Mouse (Mus musculus) embryonic stem cell, embryonic (primary cell): ENCODE measurements around the gene Pot1a.

Experiments
- CTCF ChIA-PET, 4 experiments: fragments of 300-600 bp in 2 of 4; fragments of 350-600 bp in 2 of 4; sonication (Branson Sonifier 250); formaldehyde crosslinking; loops; one replicate each; lab custom pipeline; 2022; ENCODE audit warnings: inconsistent platforms in 2 of 4; lab: Charles Lee
- POLR2A ChIA-PET, 4 experiments: fragments of 300-600 bp in 2 of 4; fragments of 350-600 bp in 2 of 4; sonication (Branson Sonifier 250); formaldehyde crosslinking; loops; one replicate each; lab custom pipeline; 2022; ENCODE audit warnings: antibody characterized with exemption in 4 of 4, inconsistent platforms in 1 of 4; lab: Charles Lee

The Pot1a gene

GRCm38 (mm10) chr6:25808806-25809495 lies at the start of gene Pot1a:
Pot1a (minus strand) TSS chr6:25809246.
- POLR2A ChIA-PET: interaction anchor here in 3 of 4 experiments (0.6 to 2.4 kb wide), 18 partner anchors 8 to 759 kb away, joined by 3 to 15 read pairs (median 3); no protein-coding TSS in a partner anchor
- CTCF ChIA-PET: interaction anchor here in 1 of 4 experiments (0.9 kb wide), 1 partner anchor 9 kb away, joined by 3 read pairs; no protein-coding TSS in a partner anchor

DNA sequence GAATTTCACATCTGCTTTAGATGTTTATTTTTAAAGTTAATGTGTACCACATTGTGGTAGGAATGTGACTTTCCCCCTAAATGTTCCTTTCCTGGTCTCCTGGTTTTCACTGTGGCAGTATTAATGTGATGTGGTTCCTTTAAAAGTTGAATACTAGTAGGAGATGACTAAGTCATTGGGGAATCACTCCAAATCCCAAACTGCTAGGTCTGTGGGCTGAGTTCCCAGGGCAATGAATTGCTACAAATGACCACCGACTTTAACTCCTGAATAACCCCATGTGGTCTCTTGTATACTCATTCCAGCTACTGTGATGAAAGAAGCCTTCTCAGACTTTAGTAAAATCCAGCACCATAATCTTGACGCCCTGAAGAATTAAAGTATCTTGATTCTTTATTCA lies 27.2 kb upstream of the Pot1a start:
- POLR2A ChIA-PET: no interaction called here
- CTCF ChIA-PET: no interaction called here

GRCm38 (mm10) chr6:25806021-25806420 lies 3.0 kb downstream of the Pot1a start:
- ChIA-PET POLR2A (interaction anchor here in 1 of 4 experiments (0.5 kb wide), 1 partner anchor 33 kb away, joined by 3 read pairs; no protein-coding TSS in a partner anchor), CTCF (no interaction called here)

DNA sequence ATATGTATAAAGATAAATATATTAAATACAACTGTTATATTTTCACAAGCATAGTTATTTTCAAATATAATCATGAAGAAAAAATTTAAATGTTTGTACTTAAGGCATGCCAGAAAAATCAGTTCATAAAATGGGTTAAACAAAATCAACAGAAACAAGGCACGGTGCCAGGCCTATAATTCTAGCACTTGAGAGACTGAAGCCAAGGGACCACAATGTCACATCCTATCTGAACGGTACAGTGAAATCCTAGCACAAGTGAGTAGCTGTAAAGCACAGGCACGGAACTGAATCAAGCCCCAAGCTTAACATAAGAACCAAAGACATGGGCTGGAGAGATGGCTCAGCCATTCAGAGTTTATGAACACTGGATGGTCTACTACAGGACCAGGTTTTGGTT lies 6.8 kb downstream of the Pot1a start:
- POLR2A ChIA-PET: no interaction called here
- CTCF ChIA-PET: no interaction called here

GRCm38 (mm10) chr6:25801230-25801629 lies 7.8 kb downstream of the Pot1a start:
- CTCF ChIA-PET: interaction anchor here in 1 of 4 experiments (1.0 kb wide), 1 partner anchor 91 kb away, joined by 4 read pairs; no protein-coding TSS in a partner anchor

DNA sequence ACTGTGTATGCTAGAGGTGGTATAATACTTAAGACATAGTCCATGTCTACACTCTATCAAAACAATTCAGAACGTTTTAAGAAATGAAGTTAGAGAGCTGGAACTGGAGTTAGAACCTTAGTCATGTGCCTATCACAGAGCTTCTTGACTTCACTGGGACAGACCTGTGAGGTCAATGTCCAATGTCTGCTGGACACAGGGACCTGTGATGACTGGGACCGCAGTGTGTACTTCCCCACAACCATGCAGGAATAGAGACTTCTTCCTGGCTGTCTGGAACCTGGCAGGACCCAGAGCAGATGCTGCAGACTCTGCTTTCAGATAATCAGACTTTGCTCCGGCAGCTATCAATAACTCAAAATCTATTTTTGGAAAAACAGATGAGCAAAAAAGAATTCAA lies 40.8 kb downstream of the Pot1a start:
- ChIA-PET POLR2A (no interaction called here), CTCF (no interaction called here)

More at GRCm38 (mm10) chr6:25801230-25801629, 7.8 kb downstream of the Pot1a start:
- POLR2A ChIA-PET: interaction anchor here in 3 of 4 experiments (1.3 to 1.9 kb wide), 3 partner anchors 8 to 9 kb away, joined by 5 to 15 read pairs (median 10); partner anchors contain the start of gene Pot1a (in 2 of the 3)

- ChIA-PET POLR2A (interaction anchor here in 1 of 4 experiments (1.3 kb wide), 1 partner anchor 42 kb away, joined by 3 read pairs; the partner anchor contains the start of gene Pot1a), CTCF (no interaction called here)
Observed at GRCm38 (mm10) chr6:25767552-25767951, 41.5 kb downstream of the Pot1a start.

DNA sequence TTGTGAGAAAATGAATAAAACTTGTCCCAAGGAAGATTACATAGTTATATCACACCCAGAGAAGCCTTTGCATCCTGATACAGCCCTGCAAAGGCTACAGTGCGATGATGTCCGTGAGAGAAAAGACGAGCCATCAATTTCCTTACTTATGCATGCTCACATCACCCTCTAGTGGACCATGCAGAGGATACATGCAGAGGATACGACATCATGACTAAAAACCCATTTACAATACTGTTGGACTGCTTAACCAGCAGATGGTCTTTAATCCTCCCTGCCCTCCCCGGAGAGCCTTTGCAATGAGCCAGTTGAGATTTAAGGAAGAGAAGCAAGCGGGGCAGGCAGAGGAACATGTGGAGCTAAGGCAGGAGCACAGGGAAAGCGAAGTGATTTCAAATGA lies 42.0 kb downstream of the Pot1a start:
- POLR2A ChIA-PET: interaction anchor here in 1 of 4 experiments (1.3 kb wide), 1 partner anchor 42 kb away, joined by 3 read pairs; the partner anchor contains the start of gene Pot1a
- CTCF ChIA-PET: no interaction called here

DNA sequence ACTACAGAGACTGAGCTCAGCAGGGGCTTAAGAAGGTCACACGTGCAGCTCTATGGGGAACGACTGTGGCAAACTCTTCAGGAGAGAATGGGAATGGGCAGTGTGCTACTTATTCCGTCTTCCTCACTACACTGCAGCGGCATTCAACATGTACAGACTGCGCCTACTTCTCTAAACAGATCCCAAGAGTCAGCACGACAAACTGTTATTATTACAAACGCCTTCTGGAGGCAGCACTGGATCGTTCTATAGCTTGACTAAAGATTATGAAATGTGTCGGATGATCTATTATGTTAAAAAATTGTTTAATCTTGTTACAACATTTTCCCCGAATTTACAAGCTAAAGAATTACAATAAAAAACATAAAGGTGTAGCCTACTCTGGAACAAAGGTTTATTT lies 42.8 kb downstream of the Pot1a start:
- POLR2A ChIA-PET: interaction anchor here in 1 of 4 experiments (0.7 to 1.3 kb wide), 2 partner anchors 43 kb away, joined by 3 read pairs; partner anchors contain the start of gene Pot1a
- CTCF ChIA-PET: interaction anchor here in 1 of 4 experiments (0.5 kb wide), 1 partner anchor 716 kb away, joined by 3 read pairs; no protein-coding TSS in a partner anchor

GRCm38 (mm10) chr6:25752651-25753050 lies 56.4 kb downstream of the Pot1a start:
- ChIA-PET CTCF (interaction anchor here in 1 of 4 experiments (0.9 kb wide), 1 partner anchor 8 kb away, joined by 4 read pairs; no protein-coding TSS in a partner anchor), POLR2A (no interaction called here)

DNA sequence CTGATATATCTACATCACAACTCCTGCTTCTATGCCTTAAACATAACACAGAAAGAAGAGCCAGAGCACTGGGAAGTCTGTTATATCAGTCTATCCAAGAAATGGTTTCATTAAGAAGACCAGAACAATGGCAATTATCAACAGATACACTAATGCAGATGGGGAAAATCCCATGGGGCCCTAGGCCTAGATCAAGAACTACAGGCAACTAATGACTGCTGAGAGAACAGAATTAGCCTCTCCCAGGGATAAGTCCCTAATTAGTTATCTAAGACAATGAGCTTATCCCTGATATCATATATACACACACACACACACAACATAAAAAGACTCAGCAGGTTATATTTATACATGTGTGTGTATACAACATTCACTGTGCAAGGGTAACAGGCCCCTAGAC lies 72.5 kb downstream of the Pot1a start:
- POLR2A ChIA-PET: no interaction called here
- CTCF ChIA-PET: no interaction called here

DNA sequence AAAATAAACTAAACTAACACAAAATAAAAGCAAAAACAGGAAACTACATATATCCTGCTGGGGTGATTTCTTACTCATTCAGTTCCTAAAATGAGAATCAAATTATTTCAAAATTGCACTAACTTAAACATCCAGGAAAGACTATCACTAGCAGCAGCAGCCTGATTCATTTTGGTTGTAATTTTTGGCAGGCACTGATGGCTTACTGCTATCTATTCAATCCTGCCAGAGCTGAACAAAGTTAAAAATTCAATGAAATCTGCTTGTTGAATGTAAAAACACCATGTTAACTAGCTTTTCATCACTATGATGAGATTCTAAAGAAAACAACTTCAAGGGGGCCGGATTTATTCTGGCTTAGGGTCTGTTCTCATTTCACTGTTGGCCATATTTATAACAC lies 82.5 kb downstream of the Pot1a start:
- ChIA-PET CTCF (no interaction called here), POLR2A (no interaction called here)

- POLR2A ChIA-PET: no interaction called here
- CTCF ChIA-PET: no interaction called here
Observed at GRCm38 (mm10) chr6:25710601-25711000, 98.4 kb downstream of the Pot1a start.

GRCm38 (mm10) chr6:25709250-25709895 lies 99.7 kb downstream of the Pot1a start:
- POLR2A ChIA-PET: no interaction called here
- CTCF ChIA-PET: interaction anchor here in 2 of 4 experiments (0.6 to 1.1 kb wide), 2 partner anchors 22 to 690 kb away, joined by 3 to 4 read pairs; no protein-coding TSS in a partner anchor

GRCm38 (mm10) chr6:25699956-25700355 lies 109.1 kb downstream of the Pot1a start:
- ChIA-PET POLR2A (no interaction called here), CTCF (no interaction called here)
